Mouse (Mus musculus) liver, embryonic 15.5 days (tissue): ENCODE results near the gene Slitrk1. TPM values are rescaled to one million over a fixed set of nuclear protein-coding genes. Genes with fewer than 3 reads are reported as not detected.

Experiments used
- ATAC-seq: fragments of 200-750 bp; cut with Nextera tagmentation; 2 replicates; pipeline ENCODE4 v1.8.0; 2017; ENCODE audit warnings: moderate number of reproducible peaks, mild to moderate bottlenecking, moderate library complexity; ENCODE audit not compliant: insufficient read depth
- H3K27ac ChIP-seq: fragments of 300-500 bp; sonication (generic); replicated peaks from 2 replicates; pipeline ENCODE4 v1.5.1; 2015; ENCODE audit warnings: mild to moderate bottlenecking, inconsistent platforms
- H3K27me3 ChIP-seq: fragments of 300-500 bp; sonication (generic); 2 replicates; pipeline ENCODE4 v1.6.1; 2015; ENCODE audit warnings: mild to moderate bottlenecking, inconsistent platforms
- H3K36me3 ChIP-seq: fragments of 300-500 bp; sonication (generic); replicated peaks from 2 replicates; pipeline ENCODE4 v1.6.1; 2015; ENCODE audit warnings: moderate library complexity, mild to moderate bottlenecking, inconsistent platforms
- H3K4me1 ChIP-seq: fragments of 300-500 bp; sonication (generic); replicated peaks from 2 replicates; pipeline ENCODE4 v1.6.1; 2015; ENCODE audit warnings: inconsistent platforms
- H3K4me2 ChIP-seq: fragments of 300-500 bp; sonication (generic); 2 replicates; pipeline ENCODE4 v1.6.1; 2015; ENCODE audit warnings: moderate library complexity, mild to moderate bottlenecking, inconsistent platforms
- H3K4me3 ChIP-seq: fragments of 300-500 bp; sonication (generic); replicated peaks from 2 replicates; pipeline ENCODE4 v1.5.1; 2015; ENCODE audit warnings: mild to moderate bottlenecking, inconsistent platforms
- H3K9ac ChIP-seq: fragments of 300-500 bp; sonication (generic); 2 replicates; pipeline ENCODE4 v1.6.1; 2015; ENCODE audit warnings: moderate library complexity, mild to moderate bottlenecking, inconsistent platforms
- H3K9me3 ChIP-seq: fragments of 300-500 bp; sonication (generic); replicated peaks from 2 replicates; pipeline ENCODE4 v1.6.1; 2016; ENCODE audit warnings: inconsistent platforms
- WGBS: fragments of 180-500 bp; shearing (Covaris S2); methylation state at CpG from one replicate; pipeline ENCODE4 v1.1.7; 2015; ENCODE audit warnings: mixed read lengths; ENCODE audit not compliant: insufficient replicate concordance; 5-methylcytosine and 5-hydroxymethylcytosine counted together
- polyA plus RNA-seq: library from polyadenylated mRNA; unstranded; fragments of >200 nt; fragmentation: Nextera tagmentation; extraction: Ambion mirVana; gene quantifications from 2 replicates; pipeline ENCODE4 v1.2.1, GENCODE M21; 2015

Gene Slitrk1
- polyA plus RNA-seq, 1 experiment from 2014 or later: 0.01 TPM

DNA sequence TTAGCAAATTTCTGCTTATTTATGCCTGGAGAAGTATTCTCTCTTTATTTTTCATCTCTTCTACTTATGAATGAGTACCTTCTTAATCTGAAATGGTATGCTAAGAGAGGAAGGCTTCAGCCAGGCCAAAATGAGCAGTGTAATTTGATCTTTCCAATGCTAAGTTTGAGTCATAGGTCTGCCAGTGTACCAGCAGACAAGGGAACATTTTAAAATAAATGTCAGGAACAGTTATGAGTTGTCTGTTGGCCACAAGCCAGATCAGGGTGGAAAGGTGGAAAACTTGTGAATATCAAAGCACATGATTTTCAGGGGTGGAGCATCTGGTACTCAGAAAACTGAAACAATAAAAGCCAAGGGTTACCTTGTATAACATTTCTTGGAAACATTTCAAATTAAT lies 46.1 kb downstream of the Slitrk1 start:
- no peaks in the 10 kb centered on the region for H3K9me3 ChIP-seq
- no peak overlapping the region for H3K4me2 ChIP-seq
- no peak for ATAC-seq
- no peaks in the 10 kb centered on the region for H3K36me3 ChIP-seq
- H3K9ac ChIP-seq: no peak overlapping the region
- H3K4me3 ChIP-seq: no peak overlapping the region
- no peak overlapping the region for H3K27ac ChIP-seq
- no peaks in the 10 kb centered on the region for H3K4me1 ChIP-seq
- no peaks in the 10 kb centered on the region for H3K27me3 ChIP-seq

DNA sequence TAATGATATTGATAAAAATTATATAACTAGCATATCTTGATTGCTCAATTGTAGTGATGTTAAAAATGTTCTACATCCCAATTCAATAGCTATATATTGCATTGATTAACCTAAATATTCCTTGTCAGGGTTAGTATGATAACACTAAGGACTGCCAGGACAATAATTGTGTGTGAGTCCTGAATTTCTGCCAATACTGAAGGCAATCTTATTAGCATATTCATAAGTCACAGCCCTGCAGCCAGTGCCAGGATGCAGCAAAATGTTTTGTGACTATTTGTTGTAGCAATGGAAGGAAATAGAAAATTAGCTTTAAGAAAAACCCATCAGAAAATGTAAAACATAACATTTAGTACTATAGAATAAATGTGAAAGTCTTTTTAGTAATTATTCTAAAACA lies 49.3 kb downstream of the Slitrk1 start:
- no peaks in the 10 kb centered on the region for H3K36me3 ChIP-seq
- no peaks in the 10 kb centered on the region for H3K27me3 ChIP-seq
- no peak overlapping the region for H3K27ac ChIP-seq
- H3K4me1 ChIP-seq: no peaks in the 10 kb centered on the region
- ATAC-seq: no peak
- H3K9me3 ChIP-seq: no peaks in the 10 kb centered on the region
- no peak overlapping the region for H3K9ac ChIP-seq
- no peak overlapping the region for H3K4me2 ChIP-seq
- H3K4me3 ChIP-seq: no peak overlapping the region

DNA sequence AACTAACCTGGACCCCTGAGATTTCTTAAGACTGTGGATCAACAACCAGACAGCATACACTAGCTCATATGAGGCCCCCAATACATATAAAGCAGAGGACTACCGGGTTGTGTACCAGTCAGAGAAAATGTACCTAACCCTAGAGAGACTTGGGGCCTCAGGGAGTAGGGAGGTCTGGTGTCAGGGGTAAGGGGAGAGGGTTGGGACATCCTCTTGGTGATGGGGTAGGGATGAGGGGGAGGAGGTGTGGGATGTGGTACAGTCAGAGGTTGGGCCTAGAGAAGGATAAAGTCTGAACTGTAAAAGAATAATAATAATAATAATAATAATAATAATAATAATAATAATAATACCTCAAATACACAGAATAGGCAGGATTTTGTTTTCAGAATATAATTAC lies 54.6 kb downstream of the Slitrk1 start:
- H3K9ac ChIP-seq: no peak overlapping the region
- ATAC-seq: no peak
- no peaks in the 10 kb centered on the region for H3K4me1 ChIP-seq
- 48% methylated on average over 1 of the region's 1 CpGs for WGBS
- H3K4me2 ChIP-seq: no peak overlapping the region
- no peaks in the 10 kb centered on the region for H3K36me3 ChIP-seq
- no peaks in the 10 kb centered on the region for H3K9me3 ChIP-seq
- H3K27me3 ChIP-seq: no peaks in the 10 kb centered on the region
- no peak overlapping the region for H3K4me3 ChIP-seq
- no peak overlapping the region for H3K27ac ChIP-seq
